Mouse (Mus musculus) MEL (cell line): ENCODE measurements around the gene Vmn2r77. TPM values are rescaled to one million over a fixed set of nuclear protein-coding genes. Genes with fewer than 3 reads are reported as not detected.

Experiments
- DNase-seq: peaks from one replicate; pipeline ENCODE4 v3.0.0; 2011; ENCODE audit warnings: low read depth, low spot score
- H3K27ac ChIP-seq: 2 replicates; pipeline ENCODE4 v1.5.1; 2012; ENCODE audit warnings: low read depth, mild to moderate bottlenecking, control low read depth, low read length, moderate library complexity; ENCODE audit not compliant: control insufficient read depth
- H3K27me3 ChIP-seq, 2 experiments: fragments of 150-350 bp in 1 of 2; sonication (generic) in 1 of 2; 2 replicates each; pipeline ENCODE4 v1.6.1; 2012; ENCODE audit warnings: low read length in 2 of 2, mild to moderate bottlenecking in 2 of 2, improper control_type of control experiment in 1 of 2, moderate library complexity in 1 of 2; ENCODE audit not compliant: insufficient read depth in 2 of 2, control insufficient read depth in 1 of 2
- H3K36me3 ChIP-seq, 2 experiments: 2 replicates each; pipeline ENCODE4 v1.6.1; 2012 to 2014; ENCODE audit warnings: low read length in 2 of 2, improper control_type of control experiment in 1 of 2, inconsistent platforms in 1 of 2, mild to moderate bottlenecking in 1 of 2; ENCODE audit not compliant: insufficient read depth in 2 of 2, control insufficient read depth in 1 of 2
- H3K4me1 ChIP-seq, 2 experiments: fragments of 150-350 bp in 1 of 2; sonication (generic) in 1 of 2; 2 replicates each; pipeline ENCODE4 v1.6.1; 2012; ENCODE audit warnings: low read length in 2 of 2, improper control_type of control experiment in 1 of 2, mild to moderate bottlenecking in 1 of 2; ENCODE audit not compliant: insufficient read depth in 2 of 2, control insufficient read depth in 1 of 2
- H3K4me3 ChIP-seq, 2 experiments: fragments of 150-350 bp in 1 of 2; sonication (generic) in 1 of 2; 2 replicates each; pipeline ENCODE4 v1.5.1; 2012; ENCODE audit warnings: low read depth in 2 of 2, low read length in 2 of 2, mild to moderate bottlenecking in 2 of 2, moderate library complexity in 2 of 2, control low read depth in 1 of 2, improper control_type of control experiment in 1 of 2; ENCODE audit not compliant: control insufficient read depth in 1 of 2, insufficient read depth in 1 of 2
- H3K79me2 ChIP-seq: 2 replicates; pipeline ENCODE4 v1.6.1; 2012; ENCODE audit warnings: mild to moderate bottlenecking, low read length, moderate library complexity; ENCODE audit not compliant: control insufficient read depth, poor library complexity, insufficient read depth
- H3K9ac ChIP-seq: 2 replicates; pipeline ENCODE4 v1.6.1; 2012; ENCODE audit warnings: low read depth, mild to moderate bottlenecking, control low read depth, low read length, moderate library complexity; ENCODE audit not compliant: control insufficient read depth, poor library complexity, severe bottlenecking
- H3K9me3 ChIP-seq: fragments of 150-350 bp; sonication (generic); replicated peaks from 2 replicates; pipeline ENCODE4 v1.6.1; 2012; ENCODE audit warnings: mild to moderate bottlenecking, low read length, improper control_type of control experiment, moderate library complexity; ENCODE audit not compliant: insufficient read depth
- BHLHE40 ChIP-seq: IDR thresholded peaks from 2 replicates; pipeline ENCODE4 v1.6.1; 2012; ENCODE audit warnings: low read depth, mild to moderate bottlenecking, inconsistent platforms, low read length, improper control_type of control experiment, borderline replicate concordance
- CHD1 ChIP-seq: IDR thresholded peaks from 2 replicates; pipeline ENCODE4 v1.6.1; 2012; ENCODE audit warnings: low read depth, mild to moderate bottlenecking, inconsistent platforms, low read length, improper control_type of control experiment
- CHD2 ChIP-seq: IDR thresholded peaks from 2 replicates; pipeline ENCODE4 v1.6.1; 2011; ENCODE audit warnings: low read length, improper control_type of control experiment
- E2F4 ChIP-seq: IDR thresholded peaks from 2 replicates; pipeline ENCODE4 v1.6.1; 2011; ENCODE audit warnings: low read depth, low read length, improper control_type of control experiment, borderline replicate concordance
- ETS1 ChIP-seq: IDR thresholded peaks from 2 replicates; pipeline ENCODE4 v1.6.1; 2012; ENCODE audit warnings: low read depth, mild to moderate bottlenecking, inconsistent platforms, low read length, improper control_type of control experiment, moderate library complexity
- GABPA ChIP-seq: IDR thresholded peaks from 2 replicates; pipeline ENCODE4 v1.6.1; 2012; ENCODE audit warnings: low read depth, mild to moderate bottlenecking, inconsistent platforms, low read length, improper control_type of control experiment, moderate library complexity
- GATA1 ChIP-seq: IDR thresholded peaks from 2 replicates; pipeline ENCODE4 v1.6.1; 2011; ENCODE audit warnings: low read depth, low read length, improper control_type of control experiment
- HCFC1 ChIP-seq: IDR thresholded peaks from 2 replicates; pipeline ENCODE4 v1.6.1; 2012; ENCODE audit warnings: low read depth, mild to moderate bottlenecking, inconsistent platforms, low read length, improper control_type of control experiment, moderate library complexity
- JUND ChIP-seq: IDR thresholded peaks from 2 replicates; pipeline ENCODE4 v1.6.1; 2011; ENCODE audit warnings: low read depth, mild to moderate bottlenecking, improper control_type of control experiment, low read length
- KAT2A ChIP-seq: conservative IDR thresholded peaks from 2 replicates; pipeline ENCODE4 v1.6.1; 2012; ENCODE audit warnings: low read depth, low read length, improper control_type of control experiment, inconsistent platforms
- MAZ ChIP-seq: IDR thresholded peaks from 2 replicates; pipeline ENCODE4 v1.6.1; 2012; ENCODE audit warnings: low read depth, mild to moderate bottlenecking, inconsistent platforms, low read length, improper control_type of control experiment
- MYB ChIP-seq: IDR thresholded peaks from 2 replicates; pipeline ENCODE4 v1.6.1; 2011; ENCODE audit warnings: mild to moderate bottlenecking, low read depth, low read length, improper control_type of control experiment
- MYC ChIP-seq: IDR thresholded peaks from 2 replicates; pipeline ENCODE4 v1.6.1; 2011; ENCODE audit warnings: low read depth, mild to moderate bottlenecking, low read length, improper control_type of control experiment, moderate library complexity
- NELFE ChIP-seq: IDR thresholded peaks from 2 replicates; pipeline ENCODE4 v1.6.1; 2011; ENCODE audit warnings: low read depth, low read length, improper control_type of control experiment
- NRF1 ChIP-seq: IDR thresholded peaks from 2 replicates; pipeline ENCODE4 v1.6.1; 2014; ENCODE audit warnings: low read depth, mild to moderate bottlenecking, inconsistent platforms, low read length, improper control_type of control experiment, moderate library complexity; ENCODE audit not compliant: poor library complexity, insufficient read depth, severe bottlenecking
- POLR2A ChIP-seq, 2 experiments: IDR thresholded peaks; 2 replicates each; pipeline ENCODE4 v1.6.1; 2011 to 2012; ENCODE audit warnings: low read length in 2 of 2, mild to moderate bottlenecking in 2 of 2, control low read depth in 1 of 2, improper control_type of control experiment in 1 of 2, low read depth in 1 of 2, moderate library complexity in 1 of 2; ENCODE audit not compliant: control insufficient read depth in 1 of 2, insufficient read depth in 1 of 2, poor library complexity in 1 of 2
- POLR2AphosphoS5 ChIP-seq: IDR thresholded peaks from 2 replicates; pipeline ENCODE4 v1.6.1; 2012; ENCODE audit warnings: low read depth, borderline replicate concordance, mild to moderate bottlenecking, inconsistent platforms, low read length, moderate library complexity, mixed read lengths
- RCOR1 ChIP-seq: IDR thresholded peaks from 2 replicates; pipeline ENCODE4 v1.6.1; 2012; ENCODE audit warnings: low read depth, mild to moderate bottlenecking, inconsistent platforms, low read length, improper control_type of control experiment
- TAL1 ChIP-seq: IDR thresholded peaks from 2 replicates; pipeline ENCODE4 v1.6.1; 2012; ENCODE audit warnings: mild to moderate bottlenecking, inconsistent platforms, low read length, moderate library complexity, mixed read lengths
- TCF12 ChIP-seq: IDR thresholded peaks from 2 replicates; pipeline ENCODE4 v1.6.1; 2014; ENCODE audit warnings: low read depth, mild to moderate bottlenecking, inconsistent platforms, low read length, improper control_type of control experiment, moderate library complexity
- UBTF ChIP-seq: IDR thresholded peaks from 2 replicates; pipeline ENCODE4 v1.6.1; 2012; ENCODE audit warnings: low read depth, mild to moderate bottlenecking, inconsistent platforms, low read length, improper control_type of control experiment, moderate library complexity, borderline replicate concordance; ENCODE audit not compliant: insufficient read depth
- USF1 ChIP-seq: IDR thresholded peaks from 2 replicates; pipeline ENCODE4 v1.6.1; 2014; ENCODE audit warnings: low read depth, mild to moderate bottlenecking, inconsistent platforms, low read length, improper control_type of control experiment, moderate library complexity
- USF2 ChIP-seq, 2 experiments: IDR thresholded peaks; 2 replicates each; pipeline ENCODE4 v1.6.1; 2011 to 2012; ENCODE audit warnings: improper control_type of control experiment in 2 of 2, low read length in 2 of 2, borderline replicate concordance in 1 of 2, inconsistent platforms in 1 of 2, low read depth in 1 of 2, mild to moderate bottlenecking in 1 of 2; ENCODE audit not compliant: insufficient read depth in 1 of 2
- ZC3H11A ChIP-seq: IDR thresholded peaks from 2 replicates; pipeline ENCODE4 v1.6.1; 2012; ENCODE audit warnings: low read depth, mild to moderate bottlenecking, inconsistent platforms, low read length, improper control_type of control experiment
- ZNF384 ChIP-seq: IDR thresholded peaks from 2 replicates; pipeline ENCODE4 v1.6.1; 2012; ENCODE audit warnings: low read depth, mild to moderate bottlenecking, inconsistent platforms, low read length, improper control_type of control experiment
- polyA plus RNA-seq, 2 experiments: library from polyadenylated mRNA; stranded (reverse) in 1 of 2; unstranded in 1 of 2; fragments of >175 nt in 1 of 2; fragments of >200 nt in 1 of 2; gene quantifications; 2 replicates each; pipeline versions ENCODE4 v1.2.1 to v1.2.4; 2012; ENCODE audit warnings: low replicate concordance in 2 of 2, low read depth in 1 of 2; ENCODE audit not compliant: insufficient read length in 2 of 2, insufficient read depth in 1 of 2, missing spikeins in 1 of 2
- total RNA-seq: library from RNA; depleted of rRNA; stranded (reverse); fragments of 300-350 nt; gene quantifications from 2 replicates; pipeline ENCODE4 v1.2.3, GENCODE M21; 2012

Gene Vmn2r77
- total and polyA plus RNA-seq, 3 experiments = not detected

DNA sequence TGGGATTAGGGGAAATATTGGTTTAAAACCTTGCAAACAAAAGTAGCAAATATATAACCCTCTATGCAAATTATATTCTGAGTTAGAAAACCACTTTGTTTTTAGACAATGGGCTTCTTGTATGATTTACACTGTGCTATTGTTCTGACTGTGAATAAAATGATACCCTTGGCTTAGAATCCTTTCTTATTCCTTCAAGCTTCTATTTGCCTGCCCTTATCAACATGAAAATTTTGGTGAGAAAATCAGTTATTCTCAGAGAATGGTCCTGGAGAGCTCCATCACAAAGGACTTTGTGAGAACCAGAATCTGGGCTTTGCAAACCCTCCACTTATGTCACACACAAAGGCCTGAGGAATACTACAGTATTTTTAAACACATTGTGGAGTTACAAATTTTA lies 30.2 kb upstream of the Vmn2r77 start:
- TF ChIP-seq ETS1 (no peak), POLR2A (IDR thresholded peaks at IDR 0.05; ENCODE audit: control insufficient read depth in 1 of 2, insufficient read depth in 1 of 2, low read depth in 1 of 2, low read length in 2 of 2, poor library complexity in 1 of 2) (no peak), MYC (no peak), CHD2 (no peak), UBTF (no peak), BHLHE40 (no peak), TAL1 (no peak), MYB (no peak), POLR2AphosphoS5 (no peak), GABPA (no peak), JUND (no peak), ZC3H11A (no peak), CHD1 (no peak), TCF12 (no peak), HCFC1 (no peak)
- no peak overlapping the region for H3K4me3 ChIP-seq
- H3K9me3 ChIP-seq = no peaks in the 10 kb centered on the region
- H3K4me1 ChIP-seq = no peaks in the 10 kb centered on the region
- H3K79me2 ChIP-seq = no peaks in the 10 kb centered on the region
- no peak overlapping the region for H3K27ac ChIP-seq
- no peaks in the 10 kb centered on the region for H3K36me3 ChIP-seq
- H3K9ac ChIP-seq = no peak overlapping the region
- DNase-seq = no peak
- no peaks in the 10 kb centered on the region for H3K27me3 ChIP-seq

DNA sequence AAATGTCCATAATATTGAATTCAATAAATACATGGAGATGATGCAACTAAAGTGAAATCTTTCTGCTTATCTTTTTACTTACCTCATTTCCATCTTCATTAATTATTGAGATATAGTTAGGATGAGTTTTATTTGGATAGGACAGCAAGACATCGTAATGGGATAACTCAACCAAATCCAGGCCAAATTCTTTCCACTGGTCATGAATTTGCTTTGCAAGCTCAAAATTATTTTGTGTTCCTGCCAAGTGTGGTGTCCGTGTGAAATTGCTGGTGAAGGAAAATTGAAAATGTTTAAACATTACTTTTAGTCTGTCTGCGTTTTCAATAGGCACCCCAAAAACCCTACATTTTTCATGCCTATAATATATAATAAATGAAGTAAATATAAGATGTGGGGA lies 23.2 kb upstream of the Vmn2r77 start:
- Histone ChIP-seq H3K79me2 (no peaks in the 10 kb centered on the region), H3K4me3 (no peak overlapping the region), H3K27me3 (no peaks in the 10 kb centered on the region), H3K9me3 (no peaks in the 10 kb centered on the region), H3K27ac (no peak overlapping the region), H3K9ac (no peak overlapping the region), H3K4me1 (no peaks in the 10 kb centered on the region), H3K36me3 (no peaks in the 10 kb centered on the region)
- TF ChIP-seq CHD1 (no peak), MYB (no peak), ZNF384 (no peak), JUND (no peak), KAT2A (no peak), USF2 (IDR thresholded peaks at IDR 0.05; ENCODE audit: borderline replicate concordance in 1 of 2, insufficient read depth in 1 of 2, low read depth in 1 of 2, low read length in 2 of 2) (no peak), RCOR1 (no peak), HCFC1 (no peak), NRF1 (no peak), USF1 (no peak), NELFE (no peak), E2F4 (no peak), MAZ (no peak), GATA1 (no peak)
- DNase-seq = no peak
